Mouse (Mus musculus): ENCODE results near the gene Lrrc18.

Gene Lrrc18

DNA sequence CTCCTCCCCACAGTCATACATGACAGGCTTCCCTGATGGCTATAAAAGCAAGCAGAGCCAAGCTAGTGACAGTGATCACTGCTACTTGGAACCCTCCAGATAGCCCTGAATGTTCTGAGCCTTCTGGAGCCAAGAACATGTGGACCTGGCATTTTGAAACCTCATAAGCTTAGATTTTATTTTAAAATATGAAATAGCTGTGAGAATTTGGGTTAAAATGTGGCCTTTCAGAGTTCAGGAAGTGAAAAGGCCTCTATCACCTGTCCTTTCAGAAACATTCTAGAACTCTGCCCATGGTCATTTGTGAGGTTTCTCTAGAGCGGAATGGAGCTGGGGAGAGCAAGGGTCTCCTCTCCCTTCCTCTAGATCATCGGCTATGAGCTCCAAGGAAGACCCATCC lies at the start of gene Lrrc18:
Gene Lrrc18, plus strand, starts transcription at position 301 of the 400 bp plus-strand sequence.
- no peak for DNase-seq

DNA sequence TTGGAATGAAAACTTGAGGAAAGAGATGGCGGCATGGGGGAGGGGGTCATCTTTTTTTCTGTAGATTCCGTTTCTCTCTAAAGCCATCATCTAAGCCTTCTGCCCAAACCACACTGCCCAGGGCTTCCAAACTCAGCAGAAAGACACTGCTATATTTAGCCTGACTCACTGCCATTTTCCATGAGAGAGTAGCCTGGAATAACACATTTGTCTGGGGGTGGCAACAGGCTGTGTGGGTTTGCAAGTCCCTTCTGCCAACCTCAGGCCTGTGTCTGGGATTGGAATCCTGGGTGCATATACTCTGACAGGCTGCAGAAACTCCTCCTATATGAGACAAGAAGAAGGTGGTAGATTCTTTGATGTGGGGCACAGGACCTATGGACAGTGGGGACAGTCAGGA lies 43.7 kb upstream of the Lrrc18 start:
- DNase-seq = no peak

DNA sequence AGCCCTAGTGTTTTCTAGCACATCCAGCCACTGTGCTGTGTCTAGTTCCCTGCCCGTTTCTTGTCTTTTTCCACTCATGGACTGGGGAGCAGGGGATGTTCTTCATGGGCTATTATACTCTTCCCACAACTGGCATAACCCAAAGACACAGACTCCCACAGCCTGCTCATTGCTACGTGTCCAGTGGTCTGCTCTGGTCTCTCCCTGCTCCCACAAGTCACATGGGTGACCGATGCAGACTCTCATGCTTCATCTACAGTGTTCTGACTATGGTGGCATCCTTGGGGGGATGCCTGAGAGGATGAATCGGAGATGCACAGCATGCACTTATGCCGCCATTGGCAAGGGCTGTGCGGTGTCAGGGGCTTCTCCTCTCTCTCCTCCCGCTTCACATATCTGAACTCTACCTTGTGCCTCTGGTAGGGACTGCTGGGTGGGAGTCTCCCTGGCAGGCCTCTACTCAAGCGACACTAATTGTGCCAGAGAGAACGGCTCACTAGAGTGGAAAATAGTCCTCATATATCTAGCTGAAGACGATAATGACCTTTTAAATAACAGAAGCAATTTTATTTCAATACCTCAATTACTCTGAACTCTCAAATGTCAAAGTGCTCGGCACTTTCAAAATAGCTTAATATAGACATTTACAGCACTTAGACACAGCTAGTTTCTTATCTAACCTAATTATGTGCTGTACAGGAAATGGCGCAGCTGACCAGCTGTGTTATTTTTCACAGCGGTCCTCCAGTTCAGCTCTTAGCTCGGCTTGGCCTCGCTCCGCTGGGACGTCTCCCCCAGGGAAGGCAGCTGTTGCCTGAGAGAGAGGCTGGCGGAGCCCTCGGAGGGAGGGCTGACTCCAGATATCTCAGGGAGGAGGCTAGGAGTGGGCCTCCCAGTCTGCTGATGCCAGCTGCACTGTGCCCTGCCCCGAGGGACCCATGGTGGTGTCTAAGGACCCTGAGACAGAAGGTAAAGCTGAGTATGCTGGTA lies 40.6 kb upstream of the Lrrc18 start:
- no peak for DNase-seq

DNA sequence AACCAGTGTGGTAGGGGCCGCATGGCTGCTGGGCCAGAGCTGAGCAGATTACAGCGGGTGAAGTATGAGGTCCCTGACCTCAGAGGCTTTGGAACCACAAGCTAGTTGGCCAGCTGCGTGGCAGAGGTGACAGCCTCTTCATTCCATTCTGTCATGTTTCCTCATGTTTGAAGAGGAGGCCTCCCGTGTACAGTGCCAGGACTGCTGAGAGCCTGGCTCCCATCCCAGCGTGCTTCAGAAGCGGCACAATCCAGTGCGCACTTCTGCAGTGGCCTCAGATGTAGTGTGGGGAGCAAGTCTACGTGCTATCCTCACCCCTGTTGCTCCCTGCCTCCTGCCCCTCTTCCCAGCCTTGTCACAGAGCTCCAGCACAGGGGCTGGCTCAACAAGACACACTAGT lies 34.7 kb upstream of the Lrrc18 start:
- no peak for DNase-seq

DNA sequence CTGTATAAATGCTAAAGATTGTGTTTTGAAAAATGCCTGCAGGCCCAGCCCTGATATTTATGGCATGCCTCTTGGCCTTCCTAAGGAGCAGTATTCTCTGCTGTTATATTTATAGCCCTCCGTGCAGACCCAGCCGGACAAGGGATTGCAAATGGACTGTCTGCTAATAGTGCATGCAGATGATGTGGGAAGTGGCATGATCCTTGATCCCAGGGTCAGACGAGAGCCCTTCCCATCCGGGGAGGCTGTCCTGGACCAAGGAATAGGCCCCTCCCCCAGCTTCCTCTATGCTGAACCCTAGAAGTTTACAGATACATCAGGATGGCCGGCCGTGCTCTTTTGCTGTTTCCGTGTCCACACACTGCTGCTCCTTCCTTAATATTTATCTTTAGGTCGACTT lies 32.5 kb upstream of the Lrrc18 start:
- no peak for DNase-seq

DNA sequence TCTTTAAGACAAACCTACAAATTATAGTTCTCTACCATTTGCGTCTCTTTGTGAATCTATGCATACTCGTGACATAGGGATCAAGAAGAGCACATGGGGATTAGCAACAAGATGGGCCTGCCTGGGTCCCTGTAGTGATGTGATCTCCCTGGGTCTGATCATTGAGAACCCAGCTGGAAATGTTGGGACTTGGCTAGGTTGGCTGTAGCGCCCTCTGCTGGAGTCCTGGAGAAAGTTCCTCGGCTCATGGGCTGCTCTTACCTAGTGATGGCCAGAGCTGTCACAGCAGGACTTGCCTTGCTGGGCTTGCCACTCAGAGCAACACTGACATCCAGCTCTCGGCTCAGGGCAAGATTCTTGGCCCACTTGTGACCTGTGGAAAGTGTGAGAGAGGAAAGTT lies 30.7 kb upstream of the Lrrc18 start:
- peak; percentile 24 for DNase-seq

DNA sequence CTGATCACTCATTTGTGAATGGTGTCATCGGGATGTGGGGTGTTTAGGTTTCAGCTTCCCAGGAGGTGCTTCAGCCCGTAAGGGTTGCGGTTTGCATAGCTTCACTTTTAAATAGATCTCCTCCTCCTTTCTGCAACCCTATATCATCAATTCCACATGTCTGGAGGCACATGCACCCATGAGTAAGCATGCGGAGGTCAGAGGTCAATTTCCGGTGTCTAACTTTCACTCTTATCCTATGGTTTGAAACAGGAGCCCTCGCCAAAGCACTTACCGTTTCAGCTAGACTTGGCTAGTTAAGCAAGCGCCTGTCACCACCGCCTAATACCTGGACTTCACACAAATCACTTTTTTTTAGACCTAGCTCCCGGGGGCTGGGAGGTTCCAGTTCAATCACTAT lies 26.4 kb upstream of the Lrrc18 start:
- DNase-seq = no peak

DNA sequence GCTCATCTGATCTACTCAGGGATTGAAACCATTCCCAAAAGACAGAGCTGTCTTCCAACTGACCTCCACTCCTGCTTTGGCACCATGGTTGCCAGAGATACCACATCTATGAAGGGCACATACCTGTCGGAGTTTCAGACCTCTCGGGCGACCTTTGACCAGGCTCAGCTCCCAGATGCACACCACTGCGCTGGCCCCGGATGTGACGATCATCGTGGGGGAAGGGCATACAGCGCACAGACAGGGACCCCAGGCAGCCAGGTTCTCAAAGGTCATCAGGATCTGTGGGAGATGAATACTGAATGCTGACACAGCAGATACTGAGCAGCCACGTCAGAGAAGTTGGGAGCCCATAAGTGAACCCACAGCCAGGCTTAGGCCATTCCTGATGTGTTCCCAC lies 20.5 kb upstream of the Lrrc18 start:
- DNase-seq = no peak

DNA sequence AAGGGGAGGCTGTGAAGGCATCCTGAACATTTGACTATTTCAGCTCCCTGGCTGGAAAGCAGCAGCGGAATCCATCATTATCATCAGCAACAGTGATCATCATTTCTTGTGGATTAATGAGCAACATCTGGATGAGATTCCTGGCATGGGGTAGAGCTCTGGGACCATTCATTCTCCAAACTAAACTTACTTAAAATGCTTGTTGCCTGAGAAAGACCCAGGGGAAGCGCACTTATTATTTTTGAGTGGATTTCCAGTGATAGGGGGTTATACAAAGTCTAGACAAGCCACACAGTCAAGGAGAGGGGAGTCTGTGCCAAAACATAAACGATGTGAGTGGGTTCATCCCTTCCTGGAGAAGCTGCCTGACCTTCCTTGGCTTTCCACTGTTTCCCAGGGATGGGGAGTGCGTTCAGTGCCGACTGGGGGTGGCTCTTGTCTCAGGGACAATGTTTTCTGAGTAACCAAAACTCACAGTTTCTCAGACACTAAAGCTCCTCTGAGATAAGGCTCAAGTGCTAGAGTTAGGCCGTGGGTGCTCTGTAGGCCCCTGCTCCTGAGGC lies 6.9 kb upstream of the Lrrc18 start:
- no peak for DNase-seq

DNA sequence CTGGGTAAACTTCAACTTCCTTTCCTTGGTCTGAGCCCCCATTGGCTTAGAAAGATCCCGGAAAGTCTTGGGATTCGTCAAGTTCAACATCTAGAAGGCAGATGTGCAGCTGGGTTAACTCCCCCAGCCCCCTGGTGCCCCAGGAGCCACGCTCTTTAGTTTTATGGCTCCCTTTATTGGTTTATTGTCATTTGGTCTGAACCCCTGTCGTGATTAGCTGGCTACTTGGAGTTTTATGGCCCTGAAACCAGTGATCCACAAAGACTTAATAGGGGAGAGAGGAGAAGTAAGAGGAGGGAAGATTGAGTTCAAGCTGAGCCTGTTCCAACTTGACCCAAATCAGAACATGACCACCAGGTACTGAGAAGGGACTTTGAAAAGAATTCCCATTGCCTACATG lies 4.5 kb upstream of the Lrrc18 start:
- no peak for DNase-seq

DNA sequence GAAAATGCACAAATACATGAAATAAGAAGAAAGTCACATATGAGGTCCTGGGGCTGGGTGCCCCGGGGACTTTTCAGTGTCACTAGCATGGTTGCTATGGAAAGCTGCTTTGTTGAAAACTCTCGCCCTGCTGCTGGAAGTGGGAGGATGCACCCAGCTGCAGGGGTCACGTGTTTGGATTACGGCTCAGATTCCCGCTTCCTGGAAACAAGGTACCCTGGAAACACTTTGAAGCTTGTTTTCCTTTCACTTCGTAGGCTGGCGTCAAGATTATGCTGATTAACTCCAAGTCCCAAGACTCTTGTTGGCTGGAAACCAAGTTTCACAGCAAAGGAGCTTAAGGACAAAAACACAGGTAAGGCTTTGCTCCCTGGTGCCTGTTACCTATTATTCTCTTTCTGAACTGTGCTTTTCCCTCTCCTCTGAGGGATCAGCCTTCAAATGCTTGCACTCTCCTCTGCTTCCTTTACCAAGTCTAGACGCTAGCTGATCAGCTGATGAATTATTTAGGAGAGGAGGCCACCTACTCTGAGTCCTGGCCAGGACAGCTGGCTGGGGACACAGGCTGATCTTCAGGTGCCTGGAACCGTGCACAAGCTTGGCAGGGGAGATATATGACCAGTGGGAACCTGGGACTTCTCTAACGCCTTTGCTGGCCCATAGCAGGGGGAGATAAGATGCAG lies 3.9 kb downstream of the Lrrc18 start:
- no peak for DNase-seq

DNA sequence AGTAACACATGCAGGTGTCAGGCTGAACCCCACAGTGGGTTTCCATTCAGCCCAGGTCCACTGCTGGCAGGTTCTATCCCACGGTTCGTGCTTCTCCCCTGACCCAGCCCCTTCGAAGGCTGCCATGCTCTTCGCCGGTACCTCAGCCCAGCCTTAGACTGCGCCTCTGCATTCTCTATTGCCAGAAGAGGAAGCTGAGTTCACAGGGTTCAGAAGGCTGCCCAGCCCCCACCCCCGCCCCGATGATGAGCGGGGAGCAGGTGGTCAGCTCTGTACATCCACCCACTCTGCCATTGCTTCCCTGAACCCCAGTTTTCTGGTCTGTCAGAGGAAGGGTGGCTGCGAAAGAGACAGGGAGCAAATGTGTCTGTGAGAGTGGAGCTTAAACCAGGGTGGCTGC lies 8.3 kb downstream of the Lrrc18 start:
- no peak for DNase-seq

DNA sequence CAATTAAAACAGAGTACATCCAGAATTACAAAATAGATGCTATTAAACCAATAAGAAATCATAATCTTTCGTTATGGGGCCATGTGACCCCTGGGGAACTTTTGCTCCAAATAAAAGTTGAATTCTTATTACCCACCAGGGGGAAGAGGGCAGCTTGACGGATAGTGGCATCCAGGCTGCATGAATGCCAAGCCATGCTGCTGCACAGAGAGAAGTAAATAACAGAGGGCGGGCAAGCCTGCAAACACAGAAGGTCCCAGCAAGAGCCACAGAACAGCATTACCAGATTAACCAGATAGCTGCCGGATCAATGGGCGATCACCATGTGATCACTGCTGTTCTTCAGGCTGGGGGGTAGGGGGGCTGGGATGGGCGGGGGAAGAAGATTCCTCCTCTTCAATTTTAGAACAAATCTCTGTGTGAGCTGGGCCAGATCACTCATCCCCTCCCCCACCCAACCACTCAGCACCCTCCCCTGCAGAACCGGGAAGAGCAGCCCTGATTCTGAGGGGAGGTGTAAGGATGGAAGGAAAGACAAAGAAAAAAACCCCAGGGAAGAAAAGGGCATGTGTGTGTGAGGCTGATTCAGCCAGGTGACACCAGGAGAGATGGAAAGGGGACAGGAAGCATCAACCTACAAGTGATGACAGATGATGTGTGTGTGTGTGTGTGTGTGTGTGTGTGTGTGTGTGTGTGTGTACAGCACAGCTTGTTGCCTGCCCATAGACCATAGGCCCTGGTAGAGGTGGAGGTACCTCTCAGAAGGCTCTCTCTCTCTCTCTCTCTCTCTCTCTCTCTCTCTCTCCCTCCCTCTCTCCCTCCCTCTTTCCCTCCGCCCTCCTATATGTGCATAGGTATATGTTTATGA lies 9.2 kb downstream of the Lrrc18 start:
- DNase-seq = no peak

DNA sequence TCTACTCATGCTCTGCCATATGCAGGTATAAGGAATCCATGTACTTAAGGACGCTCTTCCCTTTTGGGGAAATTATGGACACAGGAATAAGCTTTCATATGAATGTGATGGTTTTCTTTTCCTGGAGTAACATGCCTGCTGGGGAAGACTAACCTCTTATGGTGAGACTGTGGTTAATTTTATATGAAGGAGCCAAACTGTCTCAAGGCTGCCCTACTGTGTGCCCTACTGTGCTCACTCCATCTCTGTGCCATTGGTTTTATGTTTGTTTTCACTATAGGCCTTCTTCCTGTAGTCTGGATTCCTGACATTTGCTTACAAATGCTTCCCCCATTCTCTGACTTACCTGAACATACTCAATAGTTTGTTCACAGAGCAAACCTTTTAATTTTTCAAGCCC lies 13.9 kb downstream of the Lrrc18 start:
- DNase-seq = no peak

DNA sequence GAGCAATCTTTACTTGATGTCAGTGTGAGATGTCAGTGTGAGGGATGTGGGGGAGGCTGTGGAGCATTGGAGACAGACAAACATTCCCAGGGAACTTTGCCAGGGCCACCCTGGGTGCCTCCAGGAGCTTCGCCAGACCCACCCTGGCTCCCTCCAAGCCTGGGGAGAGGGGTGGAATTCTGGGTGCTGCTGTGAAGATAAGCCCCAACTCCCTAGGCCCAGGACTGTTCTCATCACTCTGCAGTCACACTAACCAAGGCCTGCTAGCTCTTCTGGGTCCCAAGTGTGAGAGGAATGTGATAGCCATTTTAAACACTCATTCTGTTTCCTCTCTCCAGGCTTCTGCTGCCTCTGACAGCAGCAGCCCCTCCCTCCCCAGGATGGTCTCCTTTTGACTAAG lies 16.5 kb downstream of the Lrrc18 start:
- no peak for DNase-seq

DNA sequence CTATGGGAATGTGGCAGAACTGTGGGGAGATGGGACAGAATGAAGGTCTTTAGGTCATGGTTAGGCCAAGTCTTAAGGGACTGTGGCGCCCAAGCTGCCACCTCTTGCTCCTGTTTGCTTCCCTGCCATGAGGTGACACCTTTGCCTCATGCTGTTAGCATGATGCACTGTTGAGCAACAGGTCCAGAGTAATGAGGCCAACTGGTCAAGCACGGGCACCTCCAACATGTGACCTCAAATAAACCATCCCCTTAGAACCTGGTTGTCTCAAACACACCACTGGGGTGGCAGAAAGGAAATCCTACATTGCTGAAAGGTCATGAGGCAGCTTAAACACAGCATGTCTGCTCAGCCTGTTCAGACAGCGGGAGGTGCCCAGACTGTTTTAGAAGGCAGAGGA lies 27.9 kb downstream of the Lrrc18 start:
- no peak for DNase-seq

DNA sequence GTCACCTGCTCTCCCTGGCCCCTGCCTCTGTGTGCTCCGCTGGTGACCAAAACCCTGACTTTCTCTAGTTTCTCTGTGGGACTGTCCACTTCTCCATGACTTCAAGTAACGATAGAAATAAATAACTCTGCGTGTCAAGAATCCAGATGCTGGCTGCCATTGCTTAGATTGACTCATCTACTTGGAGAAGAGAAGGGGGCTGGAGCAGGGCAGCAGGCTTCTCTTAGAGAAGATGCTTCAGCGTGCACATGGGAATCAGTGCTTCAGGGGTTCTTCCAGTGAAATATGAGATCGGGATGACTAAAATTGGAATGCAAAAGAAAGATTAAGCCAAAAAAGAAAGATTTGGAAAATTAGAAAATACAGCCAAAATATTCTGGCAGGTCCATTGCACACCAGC lies 28.4 kb downstream of the Lrrc18 start:
- DNase-seq = no peak

DNA sequence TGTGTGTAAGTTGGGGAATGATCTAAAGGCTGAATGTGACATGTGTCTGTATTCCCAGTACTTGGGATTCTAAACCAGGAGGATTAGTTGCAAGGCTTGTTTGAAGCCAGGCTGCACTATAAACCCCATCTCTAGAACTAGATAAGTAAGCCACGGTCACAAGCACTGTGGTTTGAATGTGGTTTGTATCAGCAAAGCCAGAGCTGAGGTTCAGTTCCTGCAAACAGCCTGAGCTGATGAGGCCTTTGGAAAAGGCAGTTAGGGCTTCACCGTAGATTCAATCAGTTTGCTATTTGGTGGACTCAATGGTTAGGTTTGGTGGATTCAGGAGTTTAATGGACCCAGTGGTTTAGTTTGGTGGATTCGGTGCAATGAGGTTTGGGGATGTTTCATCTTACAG lies 39.7 kb downstream of the Lrrc18 start:
- DNase-seq = no peak

DNA sequence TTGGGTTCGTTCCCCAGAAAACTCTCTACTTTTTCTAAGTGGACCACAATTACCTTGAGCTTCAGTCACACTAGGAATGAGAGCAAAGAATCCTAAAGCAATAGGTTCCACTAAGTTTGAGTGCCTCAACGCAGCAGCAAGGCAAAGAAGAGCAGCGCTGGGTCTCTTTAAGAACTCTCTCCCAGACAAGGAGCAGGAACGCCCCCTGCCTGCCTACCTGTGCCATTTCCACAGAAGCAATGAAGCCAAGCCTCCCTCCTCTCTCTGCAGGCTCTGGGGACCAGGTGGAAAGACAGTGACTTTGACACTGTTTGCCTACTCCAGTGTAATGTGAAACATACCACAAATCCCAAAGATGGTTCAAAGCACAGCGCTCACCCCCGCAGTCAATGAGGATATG lies 42.2 kb downstream of the Lrrc18 start:
- no peak for DNase-seq

DNA sequence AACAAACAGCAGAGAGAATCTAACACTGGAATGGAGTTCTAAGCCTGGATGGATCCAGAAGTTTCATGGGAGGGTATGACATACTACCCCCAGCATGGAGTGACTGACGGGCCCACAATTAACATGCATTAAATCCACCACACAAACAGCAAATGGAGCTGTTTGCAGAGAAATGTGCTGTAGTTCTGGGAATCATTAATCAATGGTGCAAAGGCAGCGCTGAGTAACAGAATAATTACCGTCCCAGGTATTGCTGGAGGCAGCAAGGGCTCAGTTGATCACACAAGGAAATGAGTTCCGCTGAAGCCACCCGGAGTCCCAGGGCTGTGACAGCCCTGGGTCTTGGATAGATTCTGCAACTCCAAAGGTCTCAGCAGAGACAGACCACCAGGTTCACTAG lies 44.2 kb downstream of the Lrrc18 start:
- DNase-seq = no peak

DNA sequence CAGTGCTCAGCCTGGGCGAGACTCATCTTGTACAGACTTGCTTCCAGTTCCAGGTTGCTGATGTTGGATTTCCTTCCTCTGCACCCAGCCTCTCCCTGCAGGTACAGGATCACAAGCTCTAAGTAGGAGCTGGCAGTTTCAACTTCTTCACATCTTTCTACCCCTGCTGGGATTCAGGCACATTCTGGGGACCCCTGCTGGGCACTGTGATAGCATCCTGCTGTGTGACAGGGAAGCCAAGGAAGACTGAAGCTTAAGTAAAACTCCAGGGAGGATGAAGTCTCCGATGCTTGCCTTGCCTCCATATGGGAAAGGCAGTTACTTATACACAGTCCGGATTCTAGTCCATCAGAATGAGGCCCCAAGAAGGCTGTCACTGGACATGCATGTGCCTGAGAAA lies 45.6 kb downstream of the Lrrc18 start:
- no peak for DNase-seq

DNA sequence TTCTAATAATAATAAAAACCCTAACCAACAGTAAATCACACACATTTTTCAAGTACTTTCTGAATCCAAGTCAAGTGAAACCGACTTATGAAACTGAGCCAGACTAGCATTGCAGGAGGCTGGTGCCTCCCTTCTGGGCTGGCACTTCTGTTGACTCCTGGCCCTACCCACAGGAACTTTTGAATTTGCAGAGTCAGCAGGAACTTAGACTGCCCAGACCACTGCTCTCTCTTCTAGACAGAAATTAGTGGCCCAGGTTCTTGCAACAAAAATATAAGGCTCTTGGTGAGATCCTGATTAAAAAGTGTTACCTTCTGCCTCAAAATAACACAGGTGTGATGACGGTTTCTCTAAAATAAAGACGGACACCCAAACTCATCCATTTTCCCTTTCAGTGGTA lies 54.0 kb downstream of the Lrrc18 start:
- DNase-seq = no peak

DNA sequence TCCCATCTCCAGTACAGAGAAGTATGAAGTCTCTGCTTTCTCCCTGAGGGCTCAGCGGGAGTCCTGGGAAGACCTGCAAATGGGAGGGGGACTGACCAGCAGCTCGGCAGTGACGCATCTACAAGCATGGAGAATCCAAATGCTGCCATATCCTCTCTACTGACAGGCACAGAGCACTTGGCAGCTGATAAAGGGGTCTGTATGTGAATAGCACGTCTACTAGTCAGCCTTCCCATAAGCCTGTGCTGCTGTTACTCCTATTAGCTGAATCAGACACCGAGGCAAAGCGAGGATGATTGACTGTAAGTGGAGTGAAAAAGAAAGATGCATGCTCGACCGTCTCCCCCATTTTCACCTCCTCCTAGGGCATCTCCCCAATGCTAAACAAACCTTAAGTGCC lies 62.3 kb downstream of the Lrrc18 start:
- no peak for DNase-seq
